Mouse (Mus musculus): ENCODE measurements at regions not wholly inside any gene's neighbourhood (a gene's known extent, or its start where the extent isn't known, plus 50 kb on each side); places are given as distances from the start of the nearest gene placed in this dataset.

DNA sequence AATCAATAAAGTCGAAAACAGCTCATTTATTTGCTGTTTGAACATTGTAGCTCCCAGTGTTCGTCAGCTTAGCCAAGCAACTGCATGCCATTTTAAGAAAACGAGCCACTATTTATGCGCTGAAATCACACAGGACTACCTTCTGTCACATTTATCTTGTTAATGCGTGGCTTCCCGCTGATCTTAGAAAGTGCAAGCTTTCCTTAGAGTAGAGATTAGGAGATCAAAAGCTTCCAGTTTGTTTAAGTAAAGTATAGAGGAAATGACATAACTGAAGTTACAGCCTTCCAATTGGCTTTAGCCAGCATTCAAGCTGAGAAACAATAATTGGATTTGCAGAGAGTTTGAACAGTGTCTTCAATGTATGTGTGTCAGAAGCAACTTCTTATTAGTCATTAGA, 406.4 kb downstream of the Cbln4 start:
- Histone ChIP-seq H3K4me3 (ENCODE audit: control insufficient read depth in 1 of 2, insufficient read depth in 1 of 2, low read depth in 1 of 2, low read length in 2 of 2) (no peak overlapping the region), H3K9ac (ENCODE audit: low read length) (no peak overlapping the region), H3K4me1 (ENCODE audit: control insufficient read depth in 2 of 2, insufficient read depth in 2 of 2, low read length in 2 of 2) (peaks cover 0 to 5% of the 10 kb centered on the region in 2 experiments; a peak in 3 of 4 replicates), H3K36me3 (ENCODE audit: control insufficient read depth, insufficient read depth, low read length) (no peaks in the 10 kb centered on the region), H3K4me2 (ENCODE audit: low read length) (no peak overlapping the region), H3K27ac (replicated peaks in 1 of 2; ENCODE audit: control insufficient read depth in 1 of 2, insufficient read depth in 1 of 2, low read depth in 2 of 2, low read length in 2 of 2) (no peak overlapping the region), H3K9me3 (ENCODE audit: control insufficient read depth, low read length) (no peaks in the 10 kb centered on the region), H3K27me3 (ENCODE audit: control insufficient read depth, insufficient read depth, low read length) (no peaks in the 10 kb centered on the region)
- no peak for ATAC-seq (ENCODE audit: insufficient number of reproducible peaks, insufficient read depth, low FRiP score, low read depth)
- WGBS, result 32% methylated on average over 6 of the region's 6 CpGs

DNA sequence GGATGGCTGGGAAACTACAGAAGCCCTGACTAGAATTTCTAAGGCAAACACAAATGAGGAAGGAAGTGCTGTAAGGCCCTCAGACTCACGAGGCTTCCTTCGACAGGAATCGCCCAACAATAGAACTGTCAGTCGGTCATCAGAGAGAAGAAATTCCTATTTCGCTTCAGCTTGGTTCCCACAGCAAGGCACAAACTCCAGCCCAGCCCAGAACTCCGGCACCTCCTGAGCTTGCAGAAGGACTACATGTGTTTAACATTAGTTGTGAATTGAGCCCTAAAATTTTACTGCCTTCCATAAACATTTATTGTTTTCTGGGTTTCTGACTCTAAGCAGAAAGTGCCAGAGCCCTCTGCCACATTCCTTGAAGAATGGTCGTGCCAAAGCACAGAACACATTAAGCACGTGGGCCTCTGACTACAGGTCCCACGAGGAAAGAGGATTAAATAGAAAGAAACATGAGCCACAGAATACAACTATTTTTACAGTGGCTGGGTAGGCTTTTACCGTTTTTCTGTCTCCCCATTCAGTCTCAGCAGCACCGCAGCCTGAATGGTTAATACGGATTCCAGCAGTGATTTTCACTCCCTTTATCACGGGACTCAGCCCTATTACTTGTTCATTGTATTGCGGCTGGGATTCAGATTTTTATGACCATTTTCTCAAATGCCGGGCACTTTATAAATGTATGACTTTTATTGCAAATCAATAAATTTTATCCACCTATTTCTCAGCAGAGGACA, 409.7 kb downstream of the Cbln4 start:
- H3K4me3 ChIP-seq (ENCODE audit: control insufficient read depth in 1 of 2, insufficient read depth in 1 of 2, low read depth in 1 of 2, low read length in 2 of 2), result no peak overlapping the region
- H3K27me3 ChIP-seq (ENCODE audit: control insufficient read depth, insufficient read depth, low read length), result no peaks in the 10 kb centered on the region
- H3K4me1 ChIP-seq (ENCODE audit: control insufficient read depth in 2 of 2, insufficient read depth in 2 of 2, low read length in 2 of 2), result no peaks in the 10 kb centered on the region
- H3K4me2 ChIP-seq (ENCODE audit: low read length), result no peak overlapping the region
- WGBS, result 53% methylated on average over 15 of the region's 15 CpGs
- H3K9ac ChIP-seq (ENCODE audit: low read length), result no peak overlapping the region
- no peaks in the 10 kb centered on the region for H3K36me3 ChIP-seq (ENCODE audit: control insufficient read depth, insufficient read depth, low read length)
- H3K27ac ChIP-seq (replicated peaks in 1 of 2; ENCODE audit: control insufficient read depth in 1 of 2, insufficient read depth in 1 of 2, low read depth in 2 of 2, low read length in 2 of 2), result peak overlapping the region; percentile 64 to 70
- 0 out of 2 replicates have a peak, but pooled peaks have one; percentile 8 for ATAC-seq (ENCODE audit: insufficient number of reproducible peaks, insufficient read depth, low FRiP score, low read depth)
- H3K9me3 ChIP-seq (ENCODE audit: control insufficient read depth, low read length), result no peaks in the 10 kb centered on the region

DNA sequence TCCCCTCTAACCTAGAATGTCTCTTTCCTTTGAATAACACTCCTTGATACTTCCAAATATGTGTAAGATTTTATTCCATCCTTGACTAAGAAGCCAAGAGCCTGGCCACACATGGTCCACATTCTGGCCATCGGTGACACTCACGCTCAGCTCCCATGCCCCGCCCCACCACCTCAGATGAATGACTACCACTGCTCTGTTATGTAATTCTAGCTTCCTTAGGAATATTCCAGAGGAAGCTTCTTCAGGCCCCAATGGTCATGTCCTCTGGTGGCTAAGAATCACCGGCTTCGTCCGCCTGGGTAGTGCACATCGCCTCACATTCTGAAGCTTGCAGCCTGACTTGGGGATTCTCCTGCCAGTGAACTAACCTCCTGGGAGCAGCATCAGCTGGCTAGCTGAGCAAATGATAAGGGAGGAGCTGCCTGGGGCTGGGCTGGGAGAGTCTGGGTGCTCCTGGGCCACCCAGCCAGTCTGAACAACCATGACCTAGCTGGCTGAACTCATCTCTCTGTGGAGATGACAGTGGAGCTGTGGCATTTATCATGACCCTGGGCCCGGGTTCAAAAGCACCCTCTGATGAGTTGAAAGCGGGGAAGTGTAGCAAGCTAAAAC, 413.1 kb downstream of the Cbln4 start:
- H3K4me1 ChIP-seq (ENCODE audit: control insufficient read depth in 2 of 2, insufficient read depth in 2 of 2, low read length in 2 of 2), result no peaks in the 10 kb centered on the region
- H3K9me3 ChIP-seq (ENCODE audit: control insufficient read depth, low read length), result no peaks in the 10 kb centered on the region
- H3K9ac ChIP-seq (ENCODE audit: low read length), result no peak overlapping the region
- H3K27me3 ChIP-seq (ENCODE audit: control insufficient read depth, insufficient read depth, low read length), result no peaks in the 10 kb centered on the region
- ATAC-seq (ENCODE audit: insufficient number of reproducible peaks, insufficient read depth, low FRiP score, low read depth), result no peak
- no peak overlapping the region for H3K4me2 ChIP-seq (ENCODE audit: low read length)
- 87% methylated on average over 9 of the region's 9 CpGs for WGBS
- no peak overlapping the region for H3K4me3 ChIP-seq (ENCODE audit: control insufficient read depth in 1 of 2, insufficient read depth in 1 of 2, low read depth in 1 of 2, low read length in 2 of 2)
- no peak overlapping the region for H3K27ac ChIP-seq (replicated peaks in 1 of 2; ENCODE audit: control insufficient read depth in 1 of 2, insufficient read depth in 1 of 2, low read depth in 2 of 2, low read length in 2 of 2)
- H3K36me3 ChIP-seq (ENCODE audit: control insufficient read depth, insufficient read depth, low read length), result no peaks in the 10 kb centered on the region

DNA sequence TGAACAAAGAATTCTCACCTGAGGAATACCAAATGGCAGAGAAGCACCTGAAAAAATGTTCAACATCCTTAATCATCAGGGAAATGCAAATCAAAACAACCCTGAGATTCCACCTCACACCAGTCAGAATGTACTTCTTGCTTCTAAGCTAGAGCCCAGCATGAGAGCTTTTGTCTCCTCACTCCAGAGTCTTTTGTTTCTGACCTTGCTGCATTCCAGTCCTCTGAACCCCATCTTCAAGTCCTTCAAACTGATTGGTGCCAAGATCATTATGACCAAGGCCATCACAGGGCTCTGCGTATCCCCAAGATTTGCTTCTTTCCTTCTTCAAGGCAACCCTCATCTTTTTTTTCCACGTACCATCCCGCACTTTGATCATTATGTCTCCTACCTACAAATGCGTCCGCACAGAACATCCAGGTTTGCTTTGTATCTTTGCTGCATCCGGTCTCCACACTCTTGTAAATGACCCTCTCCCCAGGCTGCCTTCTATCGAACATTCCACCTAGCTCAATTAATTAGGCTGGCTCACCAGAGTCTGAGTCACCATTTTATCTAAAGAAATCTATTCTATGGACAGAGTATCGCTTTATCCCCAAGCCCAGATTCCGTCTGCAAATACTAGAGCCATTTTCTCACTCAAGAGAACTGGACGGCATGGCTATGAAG, 414.9 kb downstream of the Cbln4 start:
- no peaks in the 10 kb centered on the region for H3K36me3 ChIP-seq (ENCODE audit: control insufficient read depth, insufficient read depth, low read length)
- H3K9ac ChIP-seq (ENCODE audit: low read length), result no peak overlapping the region
- no peaks in the 10 kb centered on the region for H3K9me3 ChIP-seq (ENCODE audit: control insufficient read depth, low read length)
- WGBS, result 89% methylated on average over 10 of the region's 10 CpGs
- H3K4me3 ChIP-seq (ENCODE audit: control insufficient read depth in 1 of 2, insufficient read depth in 1 of 2, low read depth in 1 of 2, low read length in 2 of 2), result no peak overlapping the region
- ATAC-seq (ENCODE audit: insufficient number of reproducible peaks, insufficient read depth, low FRiP score, low read depth), result no peak
- H3K27ac ChIP-seq (replicated peaks in 1 of 2; ENCODE audit: control insufficient read depth in 1 of 2, insufficient read depth in 1 of 2, low read depth in 2 of 2, low read length in 2 of 2), result no peak overlapping the region
- H3K4me1 ChIP-seq (ENCODE audit: control insufficient read depth in 2 of 2, insufficient read depth in 2 of 2, low read length in 2 of 2), result no peaks in the 10 kb centered on the region
- no peaks in the 10 kb centered on the region for H3K27me3 ChIP-seq (ENCODE audit: control insufficient read depth, insufficient read depth, low read length)
- no peak overlapping the region for H3K4me2 ChIP-seq (ENCODE audit: low read length)

DNA sequence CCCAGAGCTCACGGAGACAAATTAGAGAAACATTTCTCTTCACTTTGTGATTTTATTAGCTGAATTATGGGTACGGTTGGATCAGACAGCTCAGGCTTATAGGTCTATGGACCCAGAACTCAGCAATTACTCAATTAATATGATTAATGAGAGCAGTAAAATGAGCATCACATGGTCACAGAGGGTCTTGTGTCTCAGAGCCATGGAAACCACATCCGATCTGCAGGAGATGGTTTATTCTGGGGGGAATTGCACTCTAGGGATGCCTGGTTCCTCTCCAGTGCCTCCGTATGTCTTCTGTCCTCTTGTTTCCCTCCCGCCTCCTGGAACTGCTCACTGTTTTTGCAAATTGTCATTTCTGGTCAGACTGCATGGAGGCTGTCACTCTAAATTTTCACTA, 422.6 kb downstream of the Cbln4 start:
- no peaks in the 10 kb centered on the region for H3K27me3 ChIP-seq (ENCODE audit: control insufficient read depth, insufficient read depth, low read length)
- no peak for ATAC-seq (ENCODE audit: insufficient number of reproducible peaks, insufficient read depth, low FRiP score, low read depth)
- no peaks in the 10 kb centered on the region for H3K36me3 ChIP-seq (ENCODE audit: control insufficient read depth, insufficient read depth, low read length)
- H3K27ac ChIP-seq (replicated peaks in 1 of 2; ENCODE audit: control insufficient read depth in 1 of 2, insufficient read depth in 1 of 2, low read depth in 2 of 2, low read length in 2 of 2), result no peak overlapping the region
- H3K4me1 ChIP-seq (ENCODE audit: control insufficient read depth in 2 of 2, insufficient read depth in 2 of 2, low read length in 2 of 2), result no peaks in the 10 kb centered on the region
- H3K4me3 ChIP-seq (ENCODE audit: control insufficient read depth in 1 of 2, insufficient read depth in 1 of 2, low read depth in 1 of 2, low read length in 2 of 2), result no peak overlapping the region
- H3K9ac ChIP-seq (ENCODE audit: low read length), result no peak overlapping the region
- no peak overlapping the region for H3K4me2 ChIP-seq (ENCODE audit: low read length)
- no peaks in the 10 kb centered on the region for H3K9me3 ChIP-seq (ENCODE audit: control insufficient read depth, low read length)
- 84% methylated on average over 5 of the region's 5 CpGs for WGBS

DNA sequence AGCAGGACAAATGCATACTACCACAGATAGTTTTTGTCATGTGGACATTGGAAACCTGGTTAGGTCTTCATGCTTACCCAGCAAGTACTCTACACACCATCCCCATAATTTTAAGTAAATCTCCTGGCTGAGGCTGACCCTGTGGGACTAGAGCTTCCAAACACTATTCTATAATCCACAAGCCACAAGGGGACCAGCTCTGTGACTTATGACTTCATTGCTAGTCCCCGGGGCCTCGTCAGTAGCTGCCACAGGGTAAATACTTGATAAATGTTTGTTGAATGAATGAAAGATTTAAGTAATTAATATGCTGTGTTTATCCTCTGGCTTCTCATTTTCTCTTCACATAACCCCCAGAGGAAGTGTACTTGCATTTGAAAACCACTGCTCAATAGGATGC, 423.0 kb downstream of the Cbln4 start:
- no peaks in the 10 kb centered on the region for H3K27me3 ChIP-seq (ENCODE audit: control insufficient read depth, insufficient read depth, low read length)
- no peaks in the 10 kb centered on the region for H3K36me3 ChIP-seq (ENCODE audit: control insufficient read depth, insufficient read depth, low read length)
- H3K9me3 ChIP-seq (ENCODE audit: control insufficient read depth, low read length), result no peaks in the 10 kb centered on the region
- no peak for ATAC-seq (ENCODE audit: insufficient number of reproducible peaks, insufficient read depth, low FRiP score, low read depth)
- no peak overlapping the region for H3K9ac ChIP-seq (ENCODE audit: low read length)
- no peak overlapping the region for H3K27ac ChIP-seq (replicated peaks in 1 of 2; ENCODE audit: control insufficient read depth in 1 of 2, insufficient read depth in 1 of 2, low read depth in 2 of 2, low read length in 2 of 2)
- no peak overlapping the region for H3K4me3 ChIP-seq (ENCODE audit: control insufficient read depth in 1 of 2, insufficient read depth in 1 of 2, low read depth in 1 of 2, low read length in 2 of 2)
- H3K4me1 ChIP-seq (ENCODE audit: control insufficient read depth in 2 of 2, insufficient read depth in 2 of 2, low read length in 2 of 2), result no peaks in the 10 kb centered on the region
- H3K4me2 ChIP-seq (ENCODE audit: low read length), result no peak overlapping the region
- WGBS, result 88% methylated on average over 2 of the region's 2 CpGs

DNA sequence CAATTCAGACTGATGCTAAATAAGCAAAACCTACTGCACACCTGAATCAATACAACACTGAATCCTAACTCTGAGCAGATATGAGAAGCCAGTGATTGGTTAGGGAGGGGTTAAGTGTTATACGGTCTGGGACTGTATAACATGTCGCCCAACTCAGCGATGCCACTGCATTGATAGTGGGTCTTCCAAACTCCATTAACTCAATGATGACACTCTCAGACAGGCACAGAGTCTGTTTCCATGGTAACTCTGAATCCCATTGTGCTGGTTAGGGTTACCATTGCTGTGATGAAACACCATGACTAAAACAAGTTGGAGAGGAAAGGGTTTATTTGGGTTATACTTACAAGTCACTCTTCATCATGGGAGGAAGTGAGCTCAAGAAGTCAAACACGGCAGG, 424.5 kb downstream of the Cbln4 start:
- 83% methylated on average over 4 of the region's 4 CpGs for WGBS
- H3K9ac ChIP-seq (ENCODE audit: low read length), result no peak overlapping the region

More for the DNA sequence above, 424.5 kb downstream of the Cbln4 start:
- Histone ChIP-seq H3K36me3 (ENCODE audit: control insufficient read depth, insufficient read depth, low read length) (no peaks in the 10 kb centered on the region), H3K27ac (replicated peaks in 1 of 2; ENCODE audit: control insufficient read depth in 1 of 2, insufficient read depth in 1 of 2, low read depth in 2 of 2, low read length in 2 of 2) (no peak overlapping the region), H3K9me3 (ENCODE audit: control insufficient read depth, low read length) (no peaks in the 10 kb centered on the region), H3K27me3 (ENCODE audit: control insufficient read depth, insufficient read depth, low read length) (no peaks in the 10 kb centered on the region), H3K4me3 (ENCODE audit: control insufficient read depth in 1 of 2, insufficient read depth in 1 of 2, low read depth in 1 of 2, low read length in 2 of 2) (no peak overlapping the region), H3K4me2 (ENCODE audit: low read length) (no peak overlapping the region), H3K4me1 (ENCODE audit: control insufficient read depth in 2 of 2, insufficient read depth in 2 of 2, low read length in 2 of 2) (no peaks in the 10 kb centered on the region)
- ATAC-seq (ENCODE audit: insufficient number of reproducible peaks, insufficient read depth, low FRiP score, low read depth), result no peak

Measured in heart, embryonic 14.5 days (tissue).